Mouse (Mus musculus) ovary, adult 2 months (tissue): ENCODE data around the gene Esrrb. TPM values are rescaled to one million over a fixed set of nuclear protein-coding genes. Genes with fewer than 3 reads are reported as not detected.

Experiments
- polyA plus RNA-seq: library from polyadenylated mRNA; depleted of rRNA; stranded (reverse); fragments of >200 nt; gene quantifications from 2 replicates; pipeline ENCODE4 v1.2.3, GENCODE M21; 2012; rRNA removed

Esrrb gene
- polyA plus RNA-seq: 3.3 and 3.9 TPM in 2 replicates

DNA sequence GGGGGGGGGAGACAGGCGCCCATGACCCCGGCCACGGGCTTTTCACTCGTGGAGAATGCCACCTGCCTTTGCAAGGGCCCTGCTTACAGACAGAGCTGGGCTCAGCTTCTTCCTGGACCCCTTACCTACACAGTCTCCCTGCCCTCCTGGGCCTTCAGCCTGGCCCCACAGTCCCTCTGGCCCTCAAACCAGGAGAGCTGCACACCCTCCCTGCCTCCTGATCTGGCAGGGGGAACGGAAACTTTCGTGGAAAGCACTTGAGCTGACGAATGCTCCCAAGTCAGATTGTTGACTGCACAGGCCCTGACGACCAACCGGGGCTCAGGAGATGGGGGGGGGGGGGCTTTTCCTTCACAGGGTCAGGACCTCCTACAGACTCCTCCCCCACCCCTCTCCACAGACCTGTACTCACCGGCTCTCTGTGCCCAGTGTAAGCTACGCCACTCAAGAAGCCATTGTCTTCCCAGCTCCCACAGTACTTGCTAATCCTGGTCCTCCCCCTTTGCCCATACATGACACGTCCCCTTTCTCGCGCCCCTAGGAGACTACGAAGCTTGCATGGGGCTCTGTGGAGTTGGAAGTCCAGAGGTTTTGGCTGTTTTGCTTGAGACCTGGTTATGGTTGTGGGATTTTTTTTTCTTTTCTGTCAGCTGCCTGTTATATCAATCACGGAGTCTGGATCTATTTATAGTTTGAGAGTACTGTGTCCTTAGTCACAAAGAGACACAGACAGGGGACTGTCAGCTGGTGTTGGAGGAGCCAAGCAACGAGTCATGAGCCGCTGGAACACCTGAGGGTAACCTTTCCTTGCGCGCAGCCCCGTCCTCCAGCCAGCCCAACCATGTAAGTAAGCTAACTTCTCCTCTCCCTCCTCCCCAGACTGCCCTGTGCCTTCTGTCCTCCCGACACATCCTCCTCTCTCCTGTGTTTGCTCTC, at the start of gene Esrrb:
TSS of gene Esrrb (plus strand) at position 422 of the 936 bp plus-strand sequence.

Other genes with a start within 250 kb of the Esrrb start
- 9.4 and 11.6 TPM in 2 replicates for gene Gpatch2l, start 119.3 kb upstream of the Esrrb start, polyA plus RNA-seq